Mouse (Mus musculus) limb, embryonic 10.5 days (tissue): ENCODE results near the gene Zfp977. TPM values are rescaled to one million over a fixed set of nuclear protein-coding genes. Genes with fewer than 3 reads are reported as not detected.
"Not testable (repeated sequence)": the region's sequence is repeated elsewhere in the genome, so short reads cannot be mapped to it uniquely, and the experiment has no call there.

Source experiments
- DNase-seq: peaks from one replicate; pipeline ENCODE4 v3.0.0-alpha.2; 2017; ENCODE audit warnings: low spot score
- H3K27ac ChIP-seq: fragments of 300-500 bp; sonication (generic); 2 replicates; pipeline ENCODE4 v1.5.1; 2016; ENCODE audit warnings: mild to moderate bottlenecking
- H3K27me3 ChIP-seq: fragments of 300-500 bp; sonication (generic); 2 replicates; pipeline ENCODE4 v1.6.1; 2016; ENCODE audit warnings: low read depth, mild to moderate bottlenecking; ENCODE audit not compliant: poor library complexity, severe bottlenecking
- H3K36me3 ChIP-seq: fragments of 300-500 bp; sonication (generic); 2 replicates; pipeline ENCODE4 v1.6.1; 2016; ENCODE audit warnings: mild to moderate bottlenecking, moderate library complexity
- H3K4me1 ChIP-seq: fragments of 300-500 bp; sonication (generic); 2 replicates; pipeline ENCODE4 v1.6.1; 2016
- H3K4me3 ChIP-seq: fragments of 300-500 bp; sonication (generic); 2 replicates; pipeline ENCODE4 v1.5.1; 2016; ENCODE audit warnings: mild to moderate bottlenecking, moderate library complexity
- H3K9me3 ChIP-seq: fragments of 300-500 bp; sonication (generic); replicated peaks from 2 replicates; pipeline ENCODE4 v1.6.1; 2016; ENCODE audit warnings: mild to moderate bottlenecking
- WGBS: fragments of 180-500 bp; shearing (Covaris S2); methylation state at CpG from one replicate; pipeline ENCODE4 v1.1.7; 2016; 5-methylcytosine and 5-hydroxymethylcytosine counted together
- microRNA-seq: library from miRNA; unstranded; fragments of <30 nt; microRNA quantifications from one replicate; pipeline ENCODE4, GENCODE M21; 2017
- polyA plus RNA-seq: library from polyadenylated mRNA; unstranded; fragments of >200 nt; fragmentation: Nextera tagmentation; extraction: Ambion mirVana; gene quantifications from 2 replicates; pipeline ENCODE4 v1.2.1, GENCODE M21; 2016

Zfp977 gene
- polyA plus RNA-seq, result 1.6 and 1.9 TPM in 2 replicates

DNA sequence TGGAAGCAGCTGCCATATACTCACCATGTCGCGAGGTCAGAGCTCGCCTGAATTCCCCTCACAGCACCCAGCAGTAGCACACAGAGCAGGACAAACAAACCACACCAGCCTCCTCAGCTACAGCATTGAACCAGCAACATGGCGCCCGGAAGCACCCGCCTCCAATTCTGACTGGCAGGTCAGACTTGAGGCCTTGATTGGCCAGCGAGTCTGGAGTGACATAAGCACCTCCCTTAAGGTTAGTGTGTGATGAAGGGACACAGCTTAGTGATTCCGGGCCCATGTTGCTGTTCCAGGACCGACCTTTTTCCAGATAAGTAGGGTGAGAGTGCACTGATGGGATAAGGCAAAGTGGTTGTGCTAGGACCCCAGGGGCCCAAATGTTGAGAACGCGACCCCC, at the start of gene Zfp977:
Gene Zfp977, minus strand, starts transcription at position 135 of the 400 bp plus-strand sequence.
- not testable (repeated sequence) for H3K9me3 ChIP-seq, H3K36me3 ChIP-seq
- WGBS, result 93% methylated on average over 11 of the region's 11 CpGs

DNA sequence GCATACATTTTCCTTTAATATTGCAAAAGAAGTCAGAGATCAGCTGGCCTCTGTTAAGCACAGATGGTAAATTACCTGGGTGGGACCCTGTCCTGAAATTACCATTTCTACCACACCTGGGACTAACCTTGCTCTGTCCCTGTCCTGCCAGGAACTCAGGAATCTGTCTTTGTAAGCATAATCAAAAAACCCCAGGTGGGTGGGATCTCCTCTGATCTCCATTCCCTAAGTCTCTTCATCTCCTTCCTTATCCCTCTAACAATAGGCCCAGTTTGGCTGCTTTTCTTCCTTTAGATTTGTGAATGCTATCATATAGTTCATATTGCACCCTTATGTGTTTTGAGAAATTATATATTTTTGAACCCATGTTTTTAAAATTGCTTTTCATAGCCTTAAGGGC, 38.7 kb upstream of the Zfp977 start:
- H3K4me1 ChIP-seq, H3K36me3 ChIP-seq, H3K27ac ChIP-seq, H3K27me3 ChIP-seq, DNase-seq, H3K9me3 ChIP-seq, H3K4me3 ChIP-seq: not testable (repeated sequence)

More for the DNA sequence above, at the start of gene Zfp977:
- H3K4me1 ChIP-seq, H3K27me3 ChIP-seq, H3K27ac ChIP-seq, DNase-seq, H3K4me3 ChIP-seq: not testable (repeated sequence)

DNA sequence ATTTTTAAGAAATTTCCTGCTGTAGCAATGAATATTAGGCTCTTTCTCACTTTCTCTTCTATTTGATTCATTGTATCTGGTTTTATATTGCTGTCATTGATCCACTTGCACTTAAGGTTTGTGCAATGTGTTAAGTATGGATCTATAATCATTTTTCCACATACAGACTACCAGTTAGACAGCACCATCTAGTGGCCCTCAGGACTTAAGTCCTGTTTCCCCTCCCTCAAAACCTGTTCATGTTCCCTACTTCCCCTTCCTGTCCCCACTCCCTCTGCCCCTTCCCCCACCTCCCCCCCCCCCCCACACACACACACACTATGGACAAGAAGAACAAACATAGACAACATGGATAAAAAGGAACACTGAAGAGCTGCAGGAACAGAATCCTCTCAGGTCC, 3.3 kb upstream of the Zfp977 start:
- not testable (repeated sequence) for H3K4me1 ChIP-seq, H3K27ac ChIP-seq, DNase-seq, H3K4me3 ChIP-seq, H3K9me3 ChIP-seq, H3K27me3 ChIP-seq, H3K36me3 ChIP-seq

DNA sequence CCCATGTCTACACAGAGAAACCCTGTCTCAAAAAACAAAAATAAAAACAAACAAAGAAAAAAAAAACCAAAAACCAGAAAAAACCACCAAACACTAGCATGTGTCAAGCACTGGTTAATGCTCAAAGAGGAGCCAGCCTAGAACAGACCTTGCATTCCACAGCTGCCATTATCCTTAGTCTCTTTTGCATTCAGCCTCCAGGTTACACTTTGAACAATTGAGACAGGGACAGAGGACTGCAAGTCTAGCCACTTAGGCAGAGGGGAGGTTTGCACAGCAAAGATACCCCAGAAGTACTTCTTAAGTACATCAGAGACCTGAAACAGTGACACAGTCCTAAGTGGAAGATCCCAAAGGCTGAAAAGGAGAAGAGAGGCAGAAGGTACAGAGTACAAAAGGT, 1.0 kb downstream of the Zfp977 start:
- not testable (repeated sequence) for H3K4me3 ChIP-seq, H3K27me3 ChIP-seq, H3K9me3 ChIP-seq, DNase-seq, H3K36me3 ChIP-seq, H3K27ac ChIP-seq, H3K4me1 ChIP-seq

DNA sequence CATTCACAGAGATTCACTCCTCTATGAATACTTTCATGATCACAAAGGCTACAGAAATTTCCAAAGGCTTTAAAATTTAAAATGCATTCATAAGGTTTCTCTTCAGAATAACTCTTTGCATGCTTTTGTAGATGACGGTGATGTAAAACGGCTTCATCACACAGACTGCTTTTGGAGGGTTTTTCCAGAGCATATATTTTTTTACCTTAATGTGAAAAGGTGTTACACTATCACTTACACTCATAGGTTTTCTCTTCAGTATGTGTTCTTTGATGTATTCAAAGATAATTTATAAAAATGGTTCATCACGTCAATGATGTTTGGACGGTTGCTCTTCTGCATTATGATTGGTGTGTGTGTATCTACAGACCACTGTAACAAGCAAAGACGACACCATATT, 13.9 kb downstream of the Zfp977 start, which contains the start of gene Gm21028:
Gene Gm21028, minus strand, starts transcription at position 101 of the 400 bp plus-strand sequence.
- H3K27me3 ChIP-seq, result no peaks in the 10 kb centered on the region
- no peaks in the 10 kb centered on the region for H3K4me1 ChIP-seq
- H3K4me3 ChIP-seq, result no peak within 1 kb of the TSS
- H3K27ac ChIP-seq, result no peak within 1 kb of the TSS
- peaks cover 10% of the 10 kb centered on the region for H3K36me3 ChIP-seq
- peaks cover 7% of the 10 kb centered on the region; the same call in 1 of the 2 replicates for H3K9me3 ChIP-seq
- WGBS, result 95% methylated on average over 5 of the region's 5 CpGs
- no peak for DNase-seq

DNA sequence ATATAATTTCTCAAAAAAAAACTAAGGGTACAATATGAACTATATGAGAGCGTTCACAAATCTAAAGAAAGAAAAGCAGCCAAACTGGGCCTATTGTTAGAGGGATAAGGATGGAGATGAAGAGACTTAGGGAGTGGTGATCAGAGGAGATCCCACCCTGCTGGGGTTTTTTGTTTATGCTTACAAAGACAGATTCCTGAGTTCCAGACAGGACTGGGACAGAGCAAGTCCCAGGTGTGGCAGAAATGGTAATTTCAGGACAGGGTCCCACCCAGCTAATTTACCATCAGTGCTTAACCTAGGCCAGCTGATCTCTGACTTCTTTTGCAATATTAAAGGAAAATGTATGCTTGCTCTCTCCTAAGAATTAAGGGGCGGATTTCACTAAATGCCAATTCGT, 40.6 kb downstream of the Zfp977 start:
- Histone ChIP-seq H3K36me3 (no peaks in the 10 kb centered on the region), H3K27ac (no peak overlapping the region), H3K9me3 (0 out of 2 replicates have a peak, but pooled peaks cover 2% of the 10 kb centered on the region), H3K4me3 (no peak overlapping the region), H3K27me3 (no peaks in the 10 kb centered on the region), H3K4me1 (no peaks in the 10 kb centered on the region)
- WGBS, result 89% methylated on average over 3 of the region's 3 CpGs
- DNase-seq, result no peak

Small RNA genes within 50 kb of the gene (microRNA-seq; reads per million reads assigned to microRNA genes)
- gene Gm24938, result not detected

Other genes with a start within 250 kb of the Zfp977 start
- gene 4933421I07Rik, start 144.4 kb downstream of the Zfp977 start, polyA plus RNA-seq, result not detected in 2 replicates
- 17.4 and 19.4 TPM in 2 replicates for gene Zfp141, start 86.8 kb downstream of the Zfp977 start, polyA plus RNA-seq
- gene Gm21028, start 14.0 kb downstream of the Zfp977 start, polyA plus RNA-seq, result not detected in 2 replicates
- gene Zfp976, start 50.0 kb upstream of the Zfp977 start, polyA plus RNA-seq, result 4.5 and 6.0 TPM in 2 replicates
- gene Zfp975, start 100.2 kb upstream of the Zfp977 start, polyA plus RNA-seq, result 9.8 and 12.2 TPM in 2 replicates
- gene Gm17067, start 134.5 kb upstream of the Zfp977 start, polyA plus RNA-seq, result not detected in 2 replicates
- gene Vmn2r62, start 201.0 kb upstream of the Zfp977 start, polyA plus RNA-seq, result not detected in 2 replicates